Mouse (Mus musculus) induced T-regulatory cell, adult 2 months (primary cell): ENCODE measurements around the gene Iah1.
A peak's percentile ranks its signal among the peaks of the same experiment; 100 is the strongest.

Experiments used
- DNase-seq: peaks from one replicate; pipeline ENCODE4 v3.0.0-alpha.2; 2012; ENCODE audit warnings: low read depth

Iah1 gene

GRCm38 (mm10) chr12:21318143-21318895 is 2.1 kb downstream of the Iah1 start:
- DNase-seq, result peak; percentile 88

GRCm38 (mm10) chr12:21320317-21320716 is 4.1 kb downstream of the Iah1 start:
- no peak for DNase-seq

GRCm38 (mm10) chr12:21321170-21321569 is 5.0 kb downstream of the Iah1 start:
- DNase-seq, result no peak

GRCm38 (mm10) chr12:21322296-21322695 is 6.1 kb downstream of the Iah1 start:
- DNase-seq, result no peak

GRCm38 (mm10) chr12:21322856-21323255 is 6.7 kb downstream of the Iah1 start:
- no peak for DNase-seq

GRCm38 (mm10) chr12:21324101-21324500 is 7.9 kb downstream of the Iah1 start:
- DNase-seq, result no peak

GRCm38 (mm10) chr12:21325266-21325665 is 9.1 kb downstream of the Iah1 start:
- no peak for DNase-seq

GRCm38 (mm10) chr12:21326325-21326724 is 10.1 kb downstream of the Iah1 start:
- DNase-seq, result no peak

- DNase-seq, result no peak
These were observed 13.6 kb downstream of the Iah1 start for GRCm38 (mm10) chr12:21329661-21330400.

- no peak for DNase-seq
These were observed 14.9 kb downstream of the Iah1 start for GRCm38 (mm10) chr12:21330961-21331576.

- DNase-seq, result no peak
These were observed 15.5 kb downstream of the Iah1 start for GRCm38 (mm10) chr12:21331711-21332110.

GRCm38 (mm10) chr12:21333021-21333420 is 16.8 kb downstream of the Iah1 start:
- DNase-seq, result no peak

GRCm38 (mm10) chr12:21333766-21334165 is 17.6 kb downstream of the Iah1 start:
- no peak for DNase-seq

- peak; percentile 66 for DNase-seq
These were observed 19.7 kb downstream of the Iah1 start for GRCm38 (mm10) chr12:21335869-21336268.

- no peak for DNase-seq
These were observed 21.0 kb downstream of the Iah1 start for GRCm38 (mm10) chr12:21337171-21337570.

GRCm38 (mm10) chr12:21340674-21341073 is 24.5 kb downstream of the Iah1 start:
- DNase-seq, result no peak

- DNase-seq, result no peak
These were observed 30.8 kb downstream of the Iah1 start for GRCm38 (mm10) chr12:21346972-21347371.

GRCm38 (mm10) chr12:21350113-21350876 is 34.1 kb downstream of the Iah1 start:
- DNase-seq, result no peak

- no peak for DNase-seq
These were observed 37.5 kb downstream of the Iah1 start for GRCm38 (mm10) chr12:21353681-21354080.

GRCm38 (mm10) chr12:21362686-21363085 is 46.5 kb downstream of the Iah1 start:
- DNase-seq, result no peak

- no peak for DNase-seq
These were observed 47.0 kb downstream of the Iah1 start for GRCm38 (mm10) chr12:21363195-21363594.
